Mouse (Mus musculus) skeletal muscle tissue, adult 2 months (tissue): ENCODE measurements at regions not wholly inside any gene's neighbourhood (a gene's known extent, or its start where the extent isn't known, plus 50 kb on each side); places are given as distances from the start of the nearest gene placed in this dataset.

ENCODE experiments used
- DNase-seq: peaks from one replicate; pipeline ENCODE4 v3.0.0-alpha.2; 2012; ENCODE audit warnings: low read depth, low spot score

DNA sequence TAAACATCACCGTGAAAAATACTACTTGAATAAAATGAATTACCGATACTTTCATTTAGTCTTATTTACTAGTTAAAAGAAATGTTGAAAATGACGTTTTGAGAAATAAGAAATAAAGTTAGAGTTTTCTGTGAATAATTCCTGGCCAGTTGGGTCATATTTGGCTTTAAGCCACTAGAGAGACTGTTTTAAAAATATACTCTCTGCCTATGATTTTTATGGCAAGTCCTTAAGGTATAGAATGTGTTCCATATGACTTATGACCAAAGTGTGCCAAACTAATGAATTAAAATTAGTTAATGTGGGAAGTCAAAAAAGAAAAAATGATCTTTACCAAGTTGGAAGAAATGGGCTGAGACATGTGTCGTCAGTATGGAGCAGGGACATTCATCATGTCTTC lies 354.2 kb upstream of the Col3a1 start:
- DNase-seq: no peak

DNA sequence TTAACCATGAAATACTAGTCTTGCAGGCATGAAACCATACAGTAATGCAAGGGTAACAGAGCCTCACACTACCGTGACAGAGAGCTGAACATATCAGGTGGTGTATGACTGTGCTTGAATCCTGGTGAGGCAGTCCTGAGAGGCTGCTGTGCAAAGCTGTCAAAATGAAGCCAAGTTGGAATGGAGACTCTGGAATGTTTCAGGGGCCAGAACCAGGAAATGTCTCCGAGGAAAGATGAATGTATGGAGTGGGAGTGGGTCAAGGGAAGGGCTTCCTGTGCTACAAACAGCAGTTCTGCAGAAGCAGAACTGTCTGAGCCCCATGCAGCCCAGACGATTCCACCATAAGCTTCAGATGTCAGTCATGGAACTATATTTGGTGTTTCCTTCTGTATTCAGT lies 324.2 kb upstream of the Col3a1 start:
- no peak for DNase-seq

DNA sequence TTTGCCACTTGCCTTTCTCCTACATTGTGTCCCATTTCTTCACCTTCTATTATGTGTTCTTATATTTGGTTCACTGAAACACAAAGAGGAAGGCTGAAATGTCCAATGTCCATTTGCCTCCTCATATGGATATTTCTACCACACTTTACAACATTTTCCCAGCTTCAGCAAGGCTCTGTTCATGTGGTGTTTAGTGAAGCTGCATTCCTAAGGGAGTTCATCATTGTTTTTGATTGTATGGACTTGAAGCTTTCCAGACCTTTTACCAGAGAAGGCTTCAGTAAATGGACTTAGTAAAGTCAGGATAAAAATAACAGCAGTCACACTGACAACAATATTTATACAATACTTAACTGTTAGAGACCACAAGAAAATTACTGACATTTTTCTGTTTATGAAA lies 290.8 kb upstream of the Col3a1 start:
- DNase-seq: no peak

DNA sequence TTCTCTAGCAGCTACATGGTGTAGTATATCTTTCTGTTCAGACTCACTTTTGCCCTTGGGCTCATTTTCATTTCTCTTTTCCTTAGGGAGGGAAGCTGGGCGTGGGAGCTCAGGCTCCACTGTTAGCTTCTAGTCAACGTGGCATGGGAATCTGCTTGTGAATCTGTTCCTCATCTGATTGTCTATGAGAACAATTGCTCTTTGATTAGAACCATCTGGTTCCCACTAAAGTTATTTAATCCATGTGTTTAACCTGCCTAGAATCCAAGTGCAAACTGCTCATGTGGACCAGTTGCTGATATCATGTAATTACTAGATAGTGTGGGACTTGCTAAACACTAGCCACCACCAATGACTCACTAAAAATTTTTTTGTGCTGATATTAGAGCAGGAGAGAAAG lies 290.1 kb upstream of the Col3a1 start:
- peak; percentile 66 for DNase-seq

DNA sequence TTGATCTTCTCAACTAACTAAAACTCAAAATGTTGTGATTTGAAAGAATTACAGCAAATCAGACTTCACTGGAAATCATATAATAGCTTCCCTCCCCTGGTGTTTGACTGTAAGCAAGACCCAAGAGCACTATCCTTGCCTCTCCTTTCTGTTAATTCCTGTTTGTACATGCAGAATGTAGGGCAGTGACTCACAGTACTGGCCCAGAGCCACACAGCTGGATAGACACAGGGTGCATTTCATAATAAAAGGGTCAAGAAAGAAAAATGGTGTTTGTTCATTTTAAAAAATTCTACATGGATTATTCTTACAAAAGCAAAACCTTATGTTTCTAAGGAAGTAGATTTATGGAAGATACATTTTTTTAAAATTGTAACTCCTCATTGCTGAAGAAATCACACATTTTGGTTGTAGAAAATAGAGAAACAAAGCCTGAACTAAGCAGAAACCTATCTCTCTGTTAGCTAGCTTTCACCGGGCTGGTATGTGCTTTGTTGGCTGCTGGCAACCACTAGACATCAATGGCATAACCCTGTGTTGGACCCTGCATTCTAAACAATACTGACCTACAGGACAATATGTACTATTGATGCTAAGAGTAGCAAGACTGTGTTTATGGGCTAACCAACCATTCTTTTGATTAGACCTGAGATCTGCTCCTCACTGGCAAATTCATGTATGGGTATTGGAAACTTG lies 289.0 kb upstream of the Col3a1 start:
- DNase-seq: peak; percentile 79

DNA sequence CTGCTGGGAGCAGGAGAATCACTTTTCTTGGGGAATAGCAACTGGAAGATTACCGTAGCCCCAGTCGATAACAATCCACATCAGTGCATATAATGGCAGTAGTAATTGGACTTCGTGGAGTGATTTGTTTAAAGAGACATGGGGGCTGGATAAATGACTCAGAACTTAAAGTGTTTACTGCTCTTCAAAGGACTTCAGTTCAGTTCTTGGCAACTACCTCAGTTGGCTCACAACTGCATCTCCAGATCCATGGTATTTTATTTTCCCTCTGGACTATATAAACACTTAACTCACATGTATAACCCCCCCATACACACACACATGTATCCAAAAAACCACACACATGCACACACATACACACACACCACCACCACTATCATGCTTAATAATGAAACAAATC lies 288.0 kb upstream of the Col3a1 start:
- no peak for DNase-seq

DNA sequence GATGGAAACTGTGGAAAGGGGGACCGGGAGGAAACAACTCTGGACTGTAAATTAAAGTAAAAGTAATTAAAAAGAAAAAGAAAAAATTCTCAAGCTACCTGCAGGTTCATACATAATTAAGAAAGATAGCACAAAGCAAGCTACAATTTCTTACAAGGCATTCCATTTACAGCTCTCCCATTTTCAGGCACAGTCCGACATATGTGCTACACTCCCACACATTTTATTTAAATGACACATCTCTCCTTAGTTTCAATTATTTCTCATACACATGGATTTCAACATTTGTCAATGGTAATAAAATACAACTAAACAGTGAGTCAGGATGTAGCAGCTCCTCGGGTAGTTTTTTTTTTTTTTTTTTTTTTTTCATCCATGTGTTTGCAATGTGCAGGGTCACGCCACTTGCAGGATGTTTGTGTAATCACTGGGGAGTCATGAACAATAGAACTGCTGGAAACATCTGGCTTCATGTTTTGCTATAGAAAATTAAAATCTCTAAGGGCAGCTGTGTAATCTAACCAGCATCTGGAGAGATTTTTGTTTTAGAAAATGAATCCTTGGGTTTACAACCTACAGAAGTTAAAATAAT lies 279.8 kb upstream of the Col3a1 start:
- peak; percentile 23 for DNase-seq

DNA sequence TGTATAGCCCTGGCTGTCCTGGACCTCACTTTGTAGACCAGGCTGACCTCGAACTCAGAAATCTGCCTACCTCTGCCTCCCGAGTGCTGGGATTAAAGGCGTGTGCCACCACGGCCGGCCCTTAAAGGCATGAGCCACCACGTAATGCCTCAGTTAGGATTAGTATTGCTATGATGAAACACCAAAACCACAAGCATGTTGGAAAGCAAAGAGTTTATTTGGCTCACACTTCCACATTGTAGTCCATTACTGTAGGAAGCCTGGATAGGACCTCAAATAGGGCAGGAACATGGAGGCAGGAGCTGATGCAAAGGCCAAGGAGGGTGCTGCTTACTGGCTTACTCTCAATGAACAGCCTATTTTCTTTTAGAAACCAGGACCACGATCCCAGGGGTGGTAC lies 278.0 kb upstream of the Col3a1 start:
- DNase-seq: no peak

DNA sequence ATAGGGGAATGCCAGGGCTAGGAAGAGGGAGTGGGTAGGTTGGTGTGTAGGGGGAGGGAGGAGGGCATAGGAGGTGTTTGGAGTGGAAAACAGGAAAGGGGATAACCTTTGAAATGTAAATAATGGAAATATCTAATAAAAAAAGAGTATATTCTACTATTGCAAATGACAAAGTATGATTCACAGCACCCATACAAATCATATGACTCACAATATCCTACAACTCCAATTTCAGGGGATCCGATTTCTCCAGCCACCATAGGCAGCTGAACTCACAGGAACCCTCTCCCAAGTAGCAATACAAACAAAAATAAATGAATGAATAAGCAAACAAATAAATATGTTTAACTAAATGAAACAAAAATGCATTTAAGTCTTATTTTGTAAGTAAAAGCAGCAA lies 270.0 kb upstream of the Col3a1 start:
- DNase-seq: no peak

DNA sequence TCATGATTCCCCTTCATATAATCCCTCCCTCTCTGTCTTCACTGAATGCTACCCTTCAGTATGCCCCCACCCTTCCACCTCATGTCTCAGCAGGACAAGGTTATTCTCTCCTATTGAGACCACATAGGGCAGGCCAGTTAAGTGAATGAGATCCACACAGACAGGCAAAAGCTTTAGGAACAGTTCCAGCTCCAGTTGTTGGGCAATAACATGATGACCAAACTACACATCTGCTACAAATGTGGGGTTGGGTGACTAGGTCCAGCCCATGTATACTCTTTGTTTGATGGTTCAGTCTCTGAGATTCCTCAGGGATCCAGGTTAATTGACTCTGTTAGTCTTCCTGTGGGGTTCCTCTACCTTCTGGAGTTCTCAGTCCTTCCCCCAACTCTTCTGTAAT lies 269.5 kb upstream of the Col3a1 start:
- peak; percentile 15 for DNase-seq

DNA sequence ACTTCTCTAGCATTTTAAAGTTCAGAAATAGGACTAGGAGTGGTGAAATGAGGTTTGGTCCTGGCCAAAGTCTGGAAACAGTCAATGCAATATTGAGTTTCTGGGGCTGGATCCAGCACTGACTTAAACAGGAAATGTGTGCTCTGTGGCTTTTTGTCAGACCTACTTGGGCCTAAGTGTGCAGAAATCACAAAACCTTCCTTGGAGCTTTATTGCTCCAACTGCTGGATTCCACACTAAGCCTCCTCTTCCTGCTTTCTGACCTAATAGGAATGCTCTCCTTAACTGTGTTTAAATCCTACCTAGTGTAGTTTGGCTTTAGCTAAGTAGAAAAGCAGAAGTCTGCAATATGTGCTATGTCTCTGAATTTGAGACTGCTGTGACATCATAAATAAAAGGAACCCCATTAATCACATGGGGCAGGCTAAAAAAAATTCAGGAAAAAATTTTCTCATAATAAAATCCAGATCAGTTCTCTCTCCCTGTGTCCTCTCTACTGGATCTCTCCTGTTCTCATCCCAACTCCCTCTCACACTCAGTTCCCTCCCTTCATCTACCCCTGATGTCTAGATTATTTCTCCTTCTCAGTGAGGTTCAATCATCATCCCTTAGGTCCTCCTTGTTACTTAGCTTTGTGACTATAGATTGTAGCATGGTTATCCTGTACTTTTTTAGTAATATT lies 268.0 kb upstream of the Col3a1 start:
- peak; percentile 45 for DNase-seq

DNA sequence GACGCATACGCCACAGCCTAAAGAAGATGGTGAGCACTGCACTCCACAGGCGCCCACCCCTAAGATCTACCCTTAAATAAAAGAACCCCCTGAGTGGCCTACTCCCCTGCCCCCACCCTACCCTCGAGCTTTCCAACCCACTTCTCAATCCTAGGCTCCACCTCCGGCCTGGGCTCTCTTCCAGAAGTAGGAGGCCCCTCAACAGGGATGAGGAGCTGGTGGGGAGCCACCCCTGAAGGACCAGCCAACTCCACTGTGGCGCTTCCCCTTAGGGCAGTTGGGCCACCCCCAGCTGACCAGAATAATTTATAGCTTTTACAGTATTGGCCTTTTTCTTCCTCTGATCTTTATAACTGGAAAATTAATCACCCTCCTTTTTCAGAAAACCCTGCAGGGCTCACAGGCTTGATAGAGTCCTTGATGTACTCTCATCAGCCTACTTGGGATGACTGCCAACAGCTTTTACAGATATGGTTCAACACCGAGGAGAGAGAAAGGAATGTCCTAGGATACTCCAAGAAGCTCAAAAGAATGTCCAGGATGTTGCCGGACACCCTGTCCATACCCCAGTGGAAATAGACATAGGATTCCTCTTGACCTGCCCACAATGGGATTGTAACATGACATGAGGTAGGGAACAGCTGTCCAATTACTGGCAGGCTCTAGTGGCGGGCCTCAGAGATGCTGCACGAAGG lies 220.3 kb upstream of the Col3a1 start:
- DNase-seq: no peak

DNA sequence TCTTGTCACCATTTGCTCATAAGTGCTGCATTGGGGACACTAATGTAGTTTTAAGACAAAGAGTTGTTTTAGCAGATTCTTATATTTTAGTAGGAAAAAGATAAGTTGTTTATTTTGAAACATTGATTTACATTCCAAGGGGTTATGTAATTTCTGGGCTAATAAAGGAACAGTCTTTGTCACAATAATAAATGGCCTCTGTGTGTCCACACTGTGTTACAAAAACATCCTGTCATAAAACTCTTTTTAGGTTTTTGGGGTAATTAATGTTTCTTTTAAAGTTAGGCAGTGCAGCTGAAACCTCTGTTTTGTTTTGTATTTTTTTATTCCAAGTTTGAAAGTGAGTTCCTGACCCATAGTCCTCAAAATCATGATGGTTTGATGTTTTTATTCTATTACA lies 210.4 kb upstream of the Col3a1 start:
- no peak for DNase-seq

DNA sequence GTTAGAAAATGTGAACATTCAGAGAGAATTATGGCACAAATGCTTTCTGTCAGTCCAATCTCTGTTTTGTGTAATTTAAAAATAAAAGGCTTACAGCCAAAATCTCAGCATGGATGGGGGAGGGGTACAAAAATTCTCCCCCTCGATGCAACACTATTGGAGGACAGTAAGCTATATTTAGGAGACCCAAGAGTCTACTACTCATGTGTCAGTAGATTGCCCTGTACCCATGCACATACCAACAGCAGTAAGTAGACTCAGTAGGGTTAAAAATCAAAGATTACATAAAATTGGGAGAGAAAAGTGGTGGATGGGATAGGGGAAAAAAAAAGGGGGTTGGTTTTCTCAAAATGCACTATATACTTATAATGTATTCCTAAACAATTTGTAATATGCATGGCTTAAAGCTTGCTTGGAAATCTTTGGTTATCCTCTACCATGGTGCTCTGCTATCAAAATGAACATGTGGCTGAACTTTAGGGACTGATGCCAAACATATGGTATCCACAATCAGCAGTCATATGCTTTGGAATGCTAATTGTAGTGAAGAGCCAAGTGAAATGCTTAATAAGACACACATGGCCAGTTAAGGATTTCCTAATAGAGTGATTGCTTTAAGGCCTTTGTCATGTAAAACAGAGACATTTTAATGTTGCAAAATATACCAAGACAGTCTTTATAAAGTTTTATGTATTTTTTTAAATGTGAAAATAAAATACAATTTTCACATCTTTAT lies 194.8 kb upstream of the Col3a1 start:
- DNase-seq: peak; percentile 21

DNA sequence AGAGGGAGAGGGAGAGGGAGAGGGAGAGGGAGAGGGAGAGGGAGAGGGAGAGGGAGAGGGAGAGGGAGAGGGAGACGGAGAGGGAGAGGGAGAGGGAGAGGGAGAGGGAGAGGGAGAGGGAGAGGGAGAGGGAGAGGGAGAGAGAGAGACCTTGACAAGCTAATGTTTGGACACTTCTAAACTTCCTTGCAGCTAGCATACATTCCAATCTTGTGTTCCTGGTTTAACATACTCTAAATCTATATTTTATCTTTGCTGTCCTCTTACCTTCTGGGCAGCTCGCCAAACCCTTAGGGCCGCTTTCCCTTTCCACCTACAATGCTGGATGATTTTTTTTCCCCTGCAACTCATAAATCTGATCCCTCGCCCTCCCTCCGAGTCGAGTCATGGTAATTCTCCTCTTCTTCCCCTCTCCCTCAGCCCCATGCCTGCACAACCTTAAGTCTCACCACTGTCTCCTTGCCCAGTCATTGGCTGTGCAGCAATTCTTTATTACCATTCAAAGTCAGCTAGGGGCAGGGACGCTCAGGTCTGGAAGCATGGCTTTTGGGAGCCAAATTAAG lies 176.1 kb upstream of the Col3a1 start:
- no peak for DNase-seq

DNA sequence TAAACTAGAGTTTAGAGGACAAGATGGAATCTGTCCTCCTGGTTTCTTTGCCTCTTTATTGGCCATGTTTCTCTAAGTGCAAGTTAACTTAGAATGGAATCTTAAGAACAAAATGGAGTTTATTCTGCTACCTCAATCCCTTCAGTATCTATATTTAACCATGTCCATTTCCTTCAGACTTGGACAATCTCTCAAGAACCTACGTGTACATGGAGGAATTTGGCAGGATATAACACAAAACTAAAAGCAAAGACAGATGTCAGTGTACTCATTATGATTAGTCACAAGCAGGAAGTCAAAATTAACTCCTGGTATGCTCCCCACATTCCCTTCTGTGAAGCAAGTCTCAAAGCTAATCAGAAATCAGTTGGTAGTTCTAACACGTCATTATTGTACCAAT lies 164.3 kb upstream of the Col3a1 start:
- DNase-seq: no peak

DNA sequence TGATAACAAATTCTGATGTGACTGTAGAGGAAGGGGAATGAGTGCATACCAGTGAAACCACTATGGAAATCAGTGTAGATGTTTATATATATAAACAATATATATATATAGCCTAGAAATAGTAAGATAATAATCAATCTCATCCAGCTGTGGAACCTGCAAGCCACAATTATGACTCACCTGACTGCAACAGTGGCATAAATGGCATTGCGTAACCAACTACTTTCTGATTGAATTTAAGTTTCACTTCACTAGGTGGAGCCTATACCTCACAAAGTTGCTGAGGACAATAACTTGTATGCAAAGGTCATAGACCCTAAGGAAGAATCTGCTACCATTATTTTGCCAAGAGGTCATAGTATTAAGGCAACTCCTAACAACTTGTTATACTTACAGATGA lies 129.7 kb upstream of the Col3a1 start:
- no peak for DNase-seq

DNA sequence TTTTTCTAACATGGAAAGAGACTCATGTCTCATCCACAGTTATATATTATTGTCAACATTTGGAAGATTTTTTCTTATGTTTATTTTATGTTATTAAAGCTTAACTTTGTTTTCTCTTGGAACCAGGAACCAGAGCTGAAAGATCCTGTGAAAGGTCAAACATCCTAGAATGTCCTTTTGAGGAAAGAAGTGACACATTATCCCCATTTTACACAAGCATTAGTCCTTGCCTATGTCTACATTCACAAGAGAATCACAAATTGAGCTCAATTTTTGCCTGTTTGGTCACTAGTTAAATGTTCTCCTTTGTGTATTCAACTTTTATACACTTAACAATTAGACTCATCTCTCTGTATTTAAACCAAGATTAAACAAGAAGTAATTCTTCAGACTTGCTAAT lies 126.0 kb upstream of the Col3a1 start:
- DNase-seq: no peak

DNA sequence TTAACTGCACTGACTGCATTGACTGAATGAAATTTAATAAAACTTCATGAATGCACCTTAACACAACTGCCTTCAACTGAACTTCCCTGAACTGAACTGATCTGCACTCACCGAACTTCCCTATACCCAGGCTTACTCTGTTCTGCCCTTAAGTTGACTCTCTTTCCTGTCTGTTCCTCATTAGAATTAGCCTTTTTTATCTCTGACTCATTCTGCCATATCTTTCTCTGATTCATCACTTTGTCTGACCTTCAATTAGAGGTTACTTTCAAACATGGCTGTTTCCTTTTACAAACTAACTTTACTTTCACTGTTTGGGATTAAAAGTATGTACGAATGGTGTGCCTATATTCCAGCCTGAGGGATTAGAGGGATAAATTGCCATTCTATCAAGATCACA lies 103.4 kb upstream of the Col3a1 start:
- DNase-seq: no peak

DNA sequence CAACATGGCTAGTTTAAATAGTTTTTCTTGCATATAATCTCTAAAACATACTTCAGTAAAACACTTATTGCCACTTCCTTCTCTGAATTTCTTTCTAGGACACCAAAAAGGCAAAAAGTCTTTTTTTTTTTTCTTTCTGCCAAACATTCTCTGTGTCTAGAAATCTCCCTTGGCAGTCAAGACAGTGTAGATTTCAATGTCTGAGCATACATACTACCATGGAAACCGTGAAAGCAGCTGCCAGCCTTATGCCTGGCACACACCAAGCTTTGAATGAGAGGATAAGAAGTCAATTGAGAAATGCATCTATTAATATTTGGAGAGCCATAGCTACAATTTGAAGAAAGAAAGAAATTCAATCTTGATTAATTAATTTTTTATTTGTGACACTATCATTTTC lies 95.1 kb upstream of the Col3a1 start:
- no peak for DNase-seq
